Mouse (Mus musculus) heart, adult 9 months (tissue): ENCODE results near the gene Kcnh3.
"Not testable (repeated sequence)": the region's sequence is repeated elsewhere in the genome, so short reads cannot be mapped to it uniquely, and the experiment has no call there.

ENCODE experiments used
- DNase-seq, 2 experiments: peaks; one replicate each; pipeline ENCODE4 v3.0.0; 2022; ENCODE audit warnings: low spot score in 2 of 2

The Kcnh3 gene

GRCm38 (mm10) chr15:99240129-99240528, 15.5 kb downstream of the Kcnh3 start:
- no peak for DNase-seq

- no peak for DNase-seq
These were observed 16.6 kb downstream of the Kcnh3 start for GRCm38 (mm10) chr15:99241249-99241648.

- no peak for DNase-seq
These were observed 17.4 kb downstream of the Kcnh3 start for GRCm38 (mm10) chr15:99242045-99242444.

GRCm38 (mm10) chr15:99246736-99247135, 22.1 kb downstream of the Kcnh3 start:
- DNase-seq, result not testable (repeated sequence)

GRCm38 (mm10) chr15:99248972-99249371, 24.3 kb downstream of the Kcnh3 start:
- peak; percentile 64 to 68 for DNase-seq

GRCm38 (mm10) chr15:99249938-99250337, 25.3 kb downstream of the Kcnh3 start:
- DNase-seq, result no peak

- peak in 1 of 2 experiments; percentile 29 for DNase-seq
These were observed 26.4 kb downstream of the Kcnh3 start for GRCm38 (mm10) chr15:99251111-99251510.

GRCm38 (mm10) chr15:99251626-99252380, 27.1 kb downstream of the Kcnh3 start, which contains the start of gene Mcrs1:
Gene Mcrs1 (minus strand): TSS chr15:99251961.
- peak; percentile 98 to 99 for DNase-seq

- no peak for DNase-seq
These were observed 27.9 kb downstream of the Kcnh3 start for GRCm38 (mm10) chr15:99252381-99253174.

GRCm38 (mm10) chr15:99253175-99253479, 28.5 kb downstream of the Kcnh3 start:
- DNase-seq, result not testable (repeated sequence)

GRCm38 (mm10) chr15:99253772-99254171, 29.1 kb downstream of the Kcnh3 start:
- no peak for DNase-seq

- peak; percentile 28 to 34 for DNase-seq
These were observed 29.9 kb downstream of the Kcnh3 start for GRCm38 (mm10) chr15:99254477-99255005.

- DNase-seq, result no peak
These were observed 30.6 kb downstream of the Kcnh3 start for GRCm38 (mm10) chr15:99255241-99255749.

- DNase-seq, result peak in 1 of 2 experiments; percentile 36
These were observed 34.6 kb downstream of the Kcnh3 start for GRCm38 (mm10) chr15:99259167-99259729.

- DNase-seq, result peak; percentile 36 to 52
These were observed 35.1 kb downstream of the Kcnh3 start for GRCm38 (mm10) chr15:99259730-99260252.

- DNase-seq, result no peak
These were observed 38.0 kb downstream of the Kcnh3 start for GRCm38 (mm10) chr15:99262702-99263101.

GRCm38 (mm10) chr15:99264363-99264762, 39.7 kb downstream of the Kcnh3 start:
- no peak for DNase-seq

- DNase-seq, result peak; percentile 63 to 68
These were observed 41.0 kb downstream of the Kcnh3 start for GRCm38 (mm10) chr15:99265679-99266078.

GRCm38 (mm10) chr15:99276095-99276494, 51.4 kb downstream of the Kcnh3 start:
- no peak for DNase-seq

GRCm38 (mm10) chr15:99278271-99278670, 53.6 kb downstream of the Kcnh3 start:
- no peak for DNase-seq

GRCm38 (mm10) chr15:99283456-99283855, 58.8 kb downstream of the Kcnh3 start:
- DNase-seq, result no peak
